Mouse (Mus musculus) neural tube, embryonic 11.5 days (tissue): ENCODE measurements at regions not wholly inside any gene's neighbourhood (a gene's known extent, or its start where the extent isn't known, plus 50 kb on each side); places are given as distances from the start of the nearest gene placed in this dataset.
"Not testable (repeated sequence)": the region's sequence is repeated elsewhere in the genome, so short reads cannot be mapped to it uniquely, and the experiment has no call there.

Experiments used
- ATAC-seq: fragments of 200-750 bp; cut with Nextera tagmentation; 2 replicates; pipeline ENCODE4 v1.8.0; 2017; ENCODE audit warnings: moderate number of reproducible peaks, mild to moderate bottlenecking, moderate TSS enrichment, moderate library complexity; ENCODE audit not compliant: insufficient read depth, low FRiP score, low TSS enrichment
- DNase-seq: peaks from one replicate; pipeline ENCODE4 v3.0.0-alpha.2; 2015; ENCODE audit warnings: low spot score
- H3K27ac ChIP-seq: fragments of 300-500 bp; sonication (generic); 2 replicates; pipeline ENCODE4 v1.5.1; 2014; ENCODE audit warnings: low read depth, mild to moderate bottlenecking, low read length
- H3K27me3 ChIP-seq: fragments of 300-500 bp; sonication (generic); 2 replicates; pipeline ENCODE4 v1.6.1; 2014; ENCODE audit warnings: mild to moderate bottlenecking, low read length, mixed read lengths; ENCODE audit not compliant: control insufficient read depth, insufficient read depth
- H3K36me3 ChIP-seq: fragments of 300-500 bp; sonication (generic); 2 replicates; pipeline ENCODE4 v1.6.1; 2014; ENCODE audit warnings: mild to moderate bottlenecking, low read length, moderate library complexity, mixed read lengths; ENCODE audit not compliant: control insufficient read depth, insufficient read depth
- H3K4me1 ChIP-seq: fragments of 300-500 bp; sonication (generic); 2 replicates; pipeline ENCODE4 v1.6.1; 2014; ENCODE audit warnings: low read length, mixed read lengths; ENCODE audit not compliant: control insufficient read depth, insufficient read depth
- H3K4me2 ChIP-seq: fragments of 300-500 bp; sonication (generic); 2 replicates; pipeline ENCODE4 v1.6.1; 2014; ENCODE audit warnings: low read depth, mild to moderate bottlenecking, moderate library complexity
- H3K4me3 ChIP-seq: fragments of 300-500 bp; sonication (generic); 2 replicates; pipeline ENCODE4 v1.5.1; 2014; ENCODE audit warnings: low read depth, low read length
- H3K9ac ChIP-seq: fragments of 300-500 bp; sonication (generic); 2 replicates; pipeline ENCODE4 v1.6.1; 2014; ENCODE audit warnings: mild to moderate bottlenecking, low read length
- H3K9me3 ChIP-seq: fragments of 300-500 bp; sonication (generic); 2 replicates; pipeline ENCODE4 v1.6.1; 2016; ENCODE audit warnings: low read length; ENCODE audit not compliant: control insufficient read depth
- WGBS: fragments of 180-500 bp; shearing (Covaris S2); extraction: QIAGEN DNeasy Blood & Tissue Kit; methylation state at CpG from one replicate; pipeline ENCODE4 v1.1.7; 2014; 5-methylcytosine and 5-hydroxymethylcytosine counted together

DNA sequence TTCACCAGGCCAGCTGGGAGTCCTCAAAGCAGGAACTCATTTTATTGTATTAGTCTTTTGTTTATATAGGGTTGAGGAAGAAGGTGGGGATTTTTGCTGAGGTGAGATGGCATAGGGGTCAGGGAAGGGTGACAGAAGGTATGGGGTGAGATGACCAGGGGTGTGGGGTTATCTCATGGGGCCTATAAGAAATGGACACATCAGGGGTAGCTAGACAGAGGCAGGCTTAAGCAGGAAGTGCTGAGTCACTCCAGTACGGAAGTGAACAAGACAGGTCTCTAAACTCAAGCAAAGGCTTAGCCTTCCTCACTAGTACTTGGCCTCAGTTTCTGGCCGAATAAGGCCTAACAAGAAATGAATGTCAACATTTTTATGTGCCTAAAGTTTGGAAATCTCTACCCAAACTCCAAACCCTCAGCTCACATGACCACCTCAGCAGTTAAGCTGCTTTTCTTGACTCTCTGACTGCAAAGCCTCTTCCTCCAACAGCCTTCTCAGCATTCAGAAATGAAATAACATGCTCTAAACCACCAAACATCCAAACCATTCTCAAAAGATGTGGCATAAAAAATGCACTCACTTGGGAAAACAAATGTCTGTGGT lies 86.9 kb upstream of the Pdk4 start:
- no peak overlapping the region for H3K27ac ChIP-seq
- H3K4me2 ChIP-seq = no peak overlapping the region
- DNase-seq (no peak), ATAC-seq (no peak)
- H3K9ac ChIP-seq = no peak overlapping the region
- WGBS = 84% methylated on average over 2 of the region's 2 CpGs
- H3K9me3 ChIP-seq = no peaks in the 10 kb centered on the region
- no peaks in the 10 kb centered on the region for H3K27me3 ChIP-seq
- H3K36me3 ChIP-seq = no peaks in the 10 kb centered on the region
- H3K4me3 ChIP-seq = no peak overlapping the region
- no peaks in the 10 kb centered on the region for H3K4me1 ChIP-seq

- H3K4me1 ChIP-seq, DNase-seq, H3K4me2 ChIP-seq, H3K9ac ChIP-seq, ATAC-seq, H3K4me3 ChIP-seq, H3K27ac ChIP-seq, H3K36me3 ChIP-seq, H3K9me3 ChIP-seq, H3K27me3 ChIP-seq: not testable (repeated sequence)
- 79% methylated on average over 2 of the region's 2 CpGs for WGBS
Measured at GRCm38 (mm10) chr6:5576891-5577290, 80.8 kb upstream of the Pdk4 start.

- H3K36me3 ChIP-seq = no peaks in the 10 kb centered on the region
- no peak overlapping the region for H3K9ac ChIP-seq
- H3K9me3 ChIP-seq = no peaks in the 10 kb centered on the region
- no peak for ATAC-seq
- no peak overlapping the region for H3K4me3 ChIP-seq
- 82% methylated on average over 5 of the region's 5 CpGs for WGBS
- no peak overlapping the region for H3K4me2 ChIP-seq
- H3K27me3 ChIP-seq = no peaks in the 10 kb centered on the region
- DNase-seq = no peak
- no peak overlapping the region for H3K27ac ChIP-seq
- H3K4me1 ChIP-seq = no peaks in the 10 kb centered on the region
Measured at GRCm38 (mm10) chr6:5566582-5566981, 70.5 kb upstream of the Pdk4 start.

GRCm38 (mm10) chr6:5565049-5565448 lies 68.9 kb upstream of the Pdk4 start:
- H3K4me2 ChIP-seq = no peak overlapping the region
- H3K36me3 ChIP-seq = no peaks in the 10 kb centered on the region
- no peak overlapping the region for H3K9ac ChIP-seq
- no peaks in the 10 kb centered on the region for H3K27me3 ChIP-seq
- no peaks in the 10 kb centered on the region for H3K9me3 ChIP-seq
- ATAC-seq = no peak
- H3K4me1 ChIP-seq = no peaks in the 10 kb centered on the region
- 92% methylated on average over 2 of the region's 2 CpGs for WGBS
- no peak overlapping the region for H3K27ac ChIP-seq
- no peak overlapping the region for H3K4me3 ChIP-seq
- DNase-seq = no peak

DNA sequence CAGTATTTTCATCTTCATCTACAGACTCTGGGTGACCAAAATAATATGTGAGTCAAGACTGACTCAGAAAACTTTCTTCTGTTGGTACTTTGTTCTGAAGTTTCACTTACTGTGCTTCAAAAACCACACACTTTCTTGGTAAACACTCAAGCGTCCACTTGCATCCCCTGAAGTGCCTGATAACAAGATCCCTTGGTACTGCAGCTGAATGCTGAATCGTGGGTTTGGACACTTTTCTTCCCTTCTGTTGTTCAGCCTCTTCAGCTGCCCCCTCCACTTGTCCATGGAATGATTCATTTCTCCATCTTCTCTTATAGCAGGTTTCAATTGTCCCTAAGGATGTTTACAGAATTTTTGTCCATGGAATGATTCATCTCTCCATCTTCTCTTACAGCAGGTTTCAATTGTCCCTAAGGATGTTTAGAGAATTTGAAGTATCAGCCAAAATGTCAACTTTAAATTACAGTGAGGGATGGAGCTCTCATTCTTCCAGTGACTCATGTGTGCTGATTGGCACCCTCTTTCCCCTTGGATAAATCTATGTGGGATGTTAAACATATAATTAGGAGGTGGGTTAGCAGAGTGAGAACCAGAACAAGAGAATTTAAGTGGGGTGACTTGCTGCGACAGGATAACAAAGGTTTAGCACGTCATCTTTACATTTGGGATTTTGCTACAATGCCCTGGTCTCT lies 57.7 kb upstream of the Pdk4 start:
- WGBS = 70% methylated on average over 4 of the region's 4 CpGs
- DNase-seq = no peak

GRCm38 (mm10) chr6:5550067-5550466 lies 54.0 kb upstream of the Pdk4 start:
- Histone ChIP-seq H3K4me1 (no peaks in the 10 kb centered on the region), H3K27ac (no peak overlapping the region), H3K4me3 (no peak overlapping the region), H3K36me3 (no peaks in the 10 kb centered on the region), H3K27me3 (no peaks in the 10 kb centered on the region), H3K9me3 (no peaks in the 10 kb centered on the region), H3K4me2 (no peak overlapping the region), H3K9ac (no peak overlapping the region)
- ATAC-seq = no peak
- 83% methylated on average over 1 of the region's 1 CpGs for WGBS
- DNase-seq = no peak

More for the DNA sequence above, 57.7 kb upstream of the Pdk4 start:
- no peak overlapping the region for H3K9ac ChIP-seq
- no peaks in the 10 kb centered on the region for H3K27me3 ChIP-seq
- no peaks in the 10 kb centered on the region for H3K4me1 ChIP-seq
- no peaks in the 10 kb centered on the region for H3K36me3 ChIP-seq
- H3K9me3 ChIP-seq = no peaks in the 10 kb centered on the region
- H3K27ac ChIP-seq = no peak overlapping the region
- no peak overlapping the region for H3K4me2 ChIP-seq
- no peak for ATAC-seq
- no peak overlapping the region for H3K4me3 ChIP-seq
